Mouse (Mus musculus) liver, adult 2 months (tissue): ENCODE data around the gene Gm20388.

Source experiments
- CTCF ChIP-seq: fragments of 200-500 bp; IDR thresholded peaks from 2 replicates; pipeline ENCODE4 v1.5.1; 2011; ENCODE audit warnings: low read depth, low read length, control low read depth
- POLR2A ChIP-seq: fragments of 200-500 bp; IDR thresholded peaks from 2 replicates; pipeline ENCODE4 v1.6.1; 2011; ENCODE audit warnings: low read length, control low read depth; ENCODE audit not compliant: insufficient read depth; ENCODE audit errors: extremely low read depth

- TF ChIP-seq CTCF (no peak), POLR2A (no peak)
Measured at GRCm38 (mm10) chr8:120329030-120329748, 418.5 kb downstream of the Gm20388 start.
